12 mouse cellular contexts compared by ENCODE assay signal in the genomic region with DNA sequence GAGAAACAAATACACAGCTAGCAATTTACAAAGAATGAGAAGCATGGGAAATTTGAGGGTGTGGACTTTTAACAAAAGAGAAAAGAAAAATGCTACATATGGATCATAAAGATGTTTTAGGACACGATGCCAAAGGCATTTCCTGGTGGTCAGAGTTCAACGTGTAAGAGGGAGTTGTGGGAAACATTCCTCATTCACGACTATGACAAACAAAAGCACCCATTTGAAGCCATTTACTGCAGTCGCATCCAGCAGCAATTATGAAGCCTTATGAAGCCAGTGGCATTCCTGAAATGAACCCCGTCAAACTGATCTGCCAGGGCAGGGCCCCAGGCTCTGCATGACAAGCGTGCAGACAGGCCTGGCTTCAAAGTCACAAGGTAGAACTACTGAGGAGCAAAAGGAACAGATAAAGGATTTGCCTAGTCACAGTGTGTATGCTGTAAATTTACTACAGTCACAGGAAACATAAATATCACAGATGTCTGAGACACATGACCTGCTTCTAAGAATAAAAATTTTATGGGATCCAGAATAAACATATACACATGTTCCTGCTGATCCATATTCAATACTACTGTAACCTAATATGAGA. TPM values are rescaled to one million over a fixed set of nuclear protein-coding genes. Genes with fewer than 3 reads are reported as not detected.
DNase-seq lines count a peak whose midpoint lies in the region; ATAC-seq and TF ChIP-seq lines count a peak whose summit lies in the region.
"Had no signal": no experiment of that assay in that cellular context is flagged by ENCODE, and none has a peak within 500 bp of the region (broad histone marks: within the 10 kb centered on the region; RNA-seq: fewer than 3 reads in every experiment).

No protein-coding gene starts in this region.

- no peak overlapping the region for H3K4me2 ChIP-seq in kidney, postnatal 0 days (ENCODE audit: low read length)
- no peak overlapping the region for H3K4me2 ChIP-seq in heart, embryonic 15.5 days
- peak overlapping the region; percentile 35; the same call in 1 of the 2 replicates for H3K4me2 ChIP-seq in liver, embryonic 15.5 days
- H3K4me2 ChIP-seq: forebrain, embryonic 12.5 days; neural tube, embryonic 13.5 days had no signal

- ATAC-seq in kidney, postnatal 0 days (replicated peaks; ENCODE audit: low FRiP score, low read depth): no peak
- ATAC-seq in heart, embryonic 15.5 days (replicated peaks; ENCODE audit: insufficient number of reproducible peaks, insufficient read depth, low FRiP score, low read depth): peak; percentile 60; the same call in 1 of the 2 replicates
- peak; percentile 93 for ATAC-seq in liver, embryonic 15.5 days (ENCODE audit: insufficient read depth)
- ATAC-seq in monocyte, adult 5-6 weeks (replicated peaks; ENCODE audit: insufficient number of reproducible peaks, low FRiP score, low TSS enrichment, poor library complexity, severe bottlenecking): no peak

- H3K27ac ChIP-seq in kidney, postnatal 0 days: 0 out of 2 replicates have a peak overlapping the region, but pooled peaks have one; percentile 37
- peak overlapping the region; percentile 59 for H3K27ac ChIP-seq in heart, embryonic 15.5 days
- H3K27ac ChIP-seq in liver, embryonic 15.5 days (replicated peaks): peak overlapping the region; percentile 61
- no peak overlapping the region for H3K27ac ChIP-seq in hindbrain, embryonic 10.5 days
- H3K27ac ChIP-seq: forebrain, embryonic 12.5 days; neural tube, embryonic 13.5 days had no signal

- no peaks in the 10 kb centered on the region for H3K27me3 ChIP-seq in kidney, postnatal 0 days (ENCODE audit: insufficient read depth, low read length)
- H3K27me3 ChIP-seq in heart, embryonic 15.5 days: no peaks in the 10 kb centered on the region
- H3K27me3 ChIP-seq in liver, embryonic 15.5 days: no peaks in the 10 kb centered on the region
- no peaks in the 10 kb centered on the region for H3K27me3 ChIP-seq in hindbrain, embryonic 10.5 days (ENCODE audit: insufficient read depth, poor library complexity, severe bottlenecking)
- H3K27me3 ChIP-seq: forebrain, embryonic 12.5 days; neural tube, embryonic 13.5 days had no signal

- H3K4me3 ChIP-seq in kidney, postnatal 0 days (replicated peaks; ENCODE audit: low read depth, low read length): no peak overlapping the region
- no peak overlapping the region for H3K4me3 ChIP-seq in heart, embryonic 15.5 days
- H3K4me3 ChIP-seq in liver, embryonic 15.5 days (replicated peaks): no peak overlapping the region
- H3K4me3 ChIP-seq in hindbrain, embryonic 10.5 days: no peak overlapping the region
- H3K4me3 ChIP-seq: forebrain, embryonic 12.5 days; neural tube, embryonic 13.5 days had no signal

- no peaks in the 10 kb centered on the region for H3K9me3 ChIP-seq in kidney, postnatal 0 days (replicated peaks; ENCODE audit: low read length)
- no peaks in the 10 kb centered on the region for H3K9me3 ChIP-seq in heart, embryonic 15.5 days (replicated peaks)
- H3K9me3 ChIP-seq in liver, embryonic 15.5 days (replicated peaks): no peaks in the 10 kb centered on the region
- no peaks in the 10 kb centered on the region for H3K9me3 ChIP-seq in hindbrain, embryonic 10.5 days
- H3K9me3 ChIP-seq: forebrain, embryonic 12.5 days; neural tube, embryonic 13.5 days had no signal

- H3K36me3 ChIP-seq in kidney, postnatal 0 days (ENCODE audit: insufficient read depth, low read length): no peaks in the 10 kb centered on the region
- no peaks in the 10 kb centered on the region for H3K36me3 ChIP-seq in heart, embryonic 15.5 days
- no peaks in the 10 kb centered on the region for H3K36me3 ChIP-seq in liver, embryonic 15.5 days (replicated peaks)
- H3K36me3 ChIP-seq in hindbrain, embryonic 10.5 days: peaks cover 12% of the 10 kb centered on the region; the same call in 1 of the 2 replicates
- H3K36me3 ChIP-seq: forebrain, embryonic 12.5 days; neural tube, embryonic 13.5 days had no signal

- no peaks in the 10 kb centered on the region for H3K4me1 ChIP-seq in kidney, postnatal 0 days (replicated peaks; ENCODE audit: insufficient read depth, low read length)
- peaks cover 39% of the 10 kb centered on the region for H3K4me1 ChIP-seq in heart, embryonic 15.5 days (replicated peaks)
- peaks cover 22% of the 10 kb centered on the region for H3K4me1 ChIP-seq in liver, embryonic 15.5 days (replicated peaks)
- H3K4me1 ChIP-seq in hindbrain, embryonic 10.5 days (replicated peaks): peaks cover 5% of the 10 kb centered on the region; the same call in 1 of the 2 replicates
- H3K4me1 ChIP-seq: forebrain, embryonic 12.5 days had no signal

- WGBS in kidney, postnatal 0 days: 35% methylated on average over 6 of the region's 6 CpGs
- WGBS in heart, embryonic 15.5 days: 25% methylated on average over 6 of the region's 6 CpGs
- WGBS in liver, embryonic 15.5 days (ENCODE audit: insufficient replicate concordance): 32% methylated on average over 6 of the region's 6 CpGs
- 77% methylated on average over 6 of the region's 6 CpGs for WGBS in hindbrain, embryonic 10.5 days

- peak; percentile 66 for DNase-seq in kidney, postnatal 0 days (ENCODE audit: low spot score)
- no peak for DNase-seq in kidney, postnatal 36 days
- peak; percentile 10 for DNase-seq in ZHBTc4 (ENCODE audit: low read depth, low spot score)
- no peak for DNase-seq in hindbrain, embryonic 10.5 days (ENCODE audit: low spot score)
- DNase-seq in right cerebral cortex, adult 18-20 months: no peak
- DNase-seq: gastrocnemius, postnatal 14 days; right cerebral cortex, postnatal 25 days had no signal

- no peak for TF ChIP-seq CTCF in kidney, postnatal 0 days (IDR thresholded peaks at IDR 0.05; ENCODE audit: low read depth)

- no peak overlapping the region for H3K9ac ChIP-seq in kidney, postnatal 0 days (ENCODE audit: low read depth, low read length)
- H3K9ac ChIP-seq in heart, embryonic 15.5 days: no peak overlapping the region
- H3K9ac ChIP-seq in liver, embryonic 15.5 days: no peak overlapping the region
- H3K9ac ChIP-seq: forebrain, embryonic 12.5 days; neural tube, embryonic 13.5 days had no signal

RNA-seq across cellular contexts. Expression of a gene that starts 12.4 kb away (rescaled TPM):
- 3.5 and 3.7 TPM in 2 replicates for polyA plus RNA-seq in kidney, postnatal 0 days (2015; fragmentation: Nextera tagmentation; extraction: Ambion mirVana)
- 11.1 and 12.0 TPM in 2 replicates for polyA plus RNA-seq in heart, embryonic 15.5 days (2015; fragmentation: Nextera tagmentation; extraction: Ambion mirVana)
- 2.2 and 2.6 TPM in 2 replicates for polyA plus RNA-seq in liver, embryonic 15.5 days (2015; fragmentation: Nextera tagmentation; extraction: Ambion mirVana)
- 4.8 and 6.0 TPM in 2 replicates for polyA plus RNA-seq in hindbrain, embryonic 10.5 days (2016; fragmentation: Nextera tagmentation; extraction: Ambion mirVana)
- 30.8 to 64.1 TPM (median 39.5 TPM) in 3 replicates for total RNA-seq in monocyte, adult 5-6 weeks (2017)

Comparison
In these comparisons a context has a peak if more than half of its experiments do, and no peak if none do; other contexts are left out.
1. DNase-seq: peak in kidney, postnatal 0 days (single experiment) and ZHBTc4 (single experiment); none in kidney, postnatal 36 days (0 of 2), hindbrain, embryonic 10.5 days (single experiment) and right cerebral cortex, adult 18-20 months (single experiment).
2. ATAC-seq: peak in heart, embryonic 15.5 days (single experiment) and liver, embryonic 15.5 days (single experiment); none in kidney, postnatal 0 days (single experiment) and monocyte, adult 5-6 weeks (single experiment).